Mouse (Mus musculus): Measurements from ENCODE around the gene Dph3. TPM values are rescaled to one million over a fixed set of nuclear protein-coding genes. Genes with fewer than 3 reads are reported as not detected.

Dph3 gene
- total RNA-seq, 2 experiments from 2014 or later: 67.5 to 88.0 TPM

Other genes with a start within 250 kb of the Dph3 start
- gene Galnt15, start 56.7 kb downstream of the Dph3 start, total RNA-seq (2015): not detected in 2 replicates
- gene Galnt15, start 56.7 kb downstream of the Dph3 start, total RNA-seq (2017): not detected in 2 replicates
- gene Oxnad1, start 355 bp downstream of the Dph3 start, total RNA-seq (2015): 8.3 and 14.9 TPM in 2 replicates
- 36.2 and 45.2 TPM in 2 replicates for gene Oxnad1, start 355 bp downstream of the Dph3 start, total RNA-seq (2017)
- not detected in 2 replicates for gene Msmb, start 56.3 kb upstream of the Dph3 start, total RNA-seq (2015)
- not detected in 2 replicates for gene Msmb, start 56.3 kb upstream of the Dph3 start, total RNA-seq (2017)
- 245 and 252 TPM in 2 replicates for gene Ncoa4, start 74.1 kb upstream of the Dph3 start, total RNA-seq (2015)
- 194 and 212 TPM in 2 replicates for gene Ncoa4, start 74.1 kb upstream of the Dph3 start, total RNA-seq (2017)
- gene Timm23, start 116.2 kb upstream of the Dph3 start, total RNA-seq (2015): 237 and 249 TPM in 2 replicates
- 159 and 183 TPM in 2 replicates for gene Timm23, start 116.2 kb upstream of the Dph3 start, total RNA-seq (2017)
- gene Parg, start 116.2 kb upstream of the Dph3 start, total RNA-seq (2015): 44.1 and 48.1 TPM in 2 replicates
- gene Parg, start 116.2 kb upstream of the Dph3 start, total RNA-seq (2017): 102 and 143 TPM in 2 replicates
- gene Ogdhl, start 236.3 kb upstream of the Dph3 start, total RNA-seq (2015): not detected in 2 replicates
- gene Ogdhl, start 236.3 kb upstream of the Dph3 start, total RNA-seq (2017): not detected in 2 replicates

All from megakaryocyte progenitor cell, adult 5-6 weeks (primary cell).